In genomic region chrX:70816662-70817061, GRCm38 (mm10) we compare ENCODE assay signal across 14 mouse cellular contexts.
DNase-seq lines count a peak whose midpoint lies in the region; TF ChIP-seq lines count a peak whose summit lies in the region.
"Had no signal": no experiment of that assay in that cellular context is flagged by ENCODE, and none has a peak within 500 bp of the region (broad histone marks: within the 10 kb centered on the region; RNA-seq: fewer than 3 reads in every experiment).

No protein-coding gene starts in this region.

- H3K9ac ChIP-seq in heart, adult 2 months (ENCODE audit: low read depth, low read length), result no peak overlapping the region
- H3K9ac ChIP-seq: hindbrain, embryonic 14.5 days; liver, embryonic 14.5 days; neural tube, embryonic 12.5 days had no signal

- DNase-seq in heart, adult 2 months, result peak in 1 of 2 experiments; percentile 14
- no peak for DNase-seq in heart, embryonic 10.5 days (ENCODE audit: low spot score)
- peak; percentile 9 to 16 for DNase-seq in layer of hippocampus, postnatal 10 days (ENCODE audit: low spot score in 2 of 2)
- DNase-seq in layer of hippocampus, postnatal 25 days (ENCODE audit: extremely low spot score in 1 of 2, low spot score in 1 of 2), result no peak
- peak; percentile 65 for DNase-seq in brain, adult 2 months (ENCODE audit: low read depth, low spot score)
- peak; percentile 57 for DNase-seq in cerebellum, adult 9-11 months
- DNase-seq in testis, postnatal 14 days (ENCODE audit: low spot score), result no peak
- no peak for DNase-seq in urinary bladder, postnatal 4 days (ENCODE audit: low spot score in 2 of 2)
- DNase-seq: adrenal gland, adult 8-10 months; gastrocnemius, postnatal 36 days had no signal

- H3K27ac ChIP-seq in heart, adult 2 months, result peak overlapping the region; percentile 60
- no peak overlapping the region for H3K27ac ChIP-seq in heart, embryonic 10.5 days
- H3K27ac ChIP-seq: hindbrain, embryonic 14.5 days; liver, embryonic 14.5 days; neural tube, embryonic 12.5 days had no signal

- no peak for TF ChIP-seq CTCF in heart, adult 2 months (IDR thresholded peaks at IDR 0.05)

- H3K36me3 ChIP-seq in heart, adult 2 months (ENCODE audit: control insufficient read depth, insufficient read depth, low read length), result no peaks in the 10 kb centered on the region
- H3K36me3 ChIP-seq in heart, embryonic 10.5 days, result no peaks in the 10 kb centered on the region
- H3K36me3 ChIP-seq: neural tube, embryonic 12.5 days had no signal

- TF ChIP-seq POLR2A in heart, adult 2 months (IDR thresholded peaks at IDR 0.05; ENCODE audit: insufficient read depth, low read depth, low read length), result no peak

- no peak overlapping the region for H3K4me3 ChIP-seq in heart, adult 2 months
- H3K4me3 ChIP-seq in heart, embryonic 10.5 days, result no peak overlapping the region
- H3K4me3 ChIP-seq: erythroblast, embryonic 14.5 days; neural tube, embryonic 12.5 days had no signal

- H3K27me3 ChIP-seq in heart, adult 2 months (ENCODE audit: control insufficient read depth, insufficient read depth, low read length), result no peaks in the 10 kb centered on the region
- H3K27me3 ChIP-seq in heart, embryonic 10.5 days (ENCODE audit: insufficient read depth, poor library complexity, severe bottlenecking), result no peaks in the 10 kb centered on the region
- H3K27me3 ChIP-seq: neural tube, embryonic 12.5 days had no signal

- no peaks in the 10 kb centered on the region for H3K9me3 ChIP-seq in heart, embryonic 10.5 days
- H3K9me3 ChIP-seq: neural tube, embryonic 12.5 days had no signal

- no peaks in the 10 kb centered on the region for H3K79me2 ChIP-seq in heart, adult 2 months (replicated peaks; ENCODE audit: control insufficient read depth, insufficient read depth, low read length)

- H3K4me1 ChIP-seq in heart, adult 2 months (ENCODE audit: control insufficient read depth, insufficient read depth, low read length), result peaks cover 7% of the 10 kb centered on the region
- no peaks in the 10 kb centered on the region for H3K4me1 ChIP-seq in heart, embryonic 10.5 days
- H3K4me1 ChIP-seq: neural tube, embryonic 12.5 days had no signal

- no peak for TF ChIP-seq EP300 in heart, adult 2 months (IDR thresholded peaks at IDR 0.05; ENCODE audit: insufficient read depth, low read depth, low read length)

- intact Hi-C loops in heart, adult 2 months (cut with DNase I), result no loop called here

- 26% methylated on average over 3 of the region's 3 CpGs for WGBS in heart, adult 2 months
- 76% methylated on average over 3 of the region's 3 CpGs for WGBS in heart, embryonic 10.5 days

Comparison
In these comparisons a context has a peak if more than half of its experiments do, and no peak if none do; other contexts are left out.
1. DNase-seq: peak in layer of hippocampus, postnatal 10 days (2 of 2), brain, adult 2 months (single experiment) and cerebellum, adult 9-11 months (single experiment); none in heart, embryonic 10.5 days (single experiment), layer of hippocampus, postnatal 25 days (0 of 2), testis, postnatal 14 days (single experiment) and urinary bladder, postnatal 4 days (0 of 2).